ENCODE assay signal across 9 mouse cellular contexts in the genomic region with DNA sequence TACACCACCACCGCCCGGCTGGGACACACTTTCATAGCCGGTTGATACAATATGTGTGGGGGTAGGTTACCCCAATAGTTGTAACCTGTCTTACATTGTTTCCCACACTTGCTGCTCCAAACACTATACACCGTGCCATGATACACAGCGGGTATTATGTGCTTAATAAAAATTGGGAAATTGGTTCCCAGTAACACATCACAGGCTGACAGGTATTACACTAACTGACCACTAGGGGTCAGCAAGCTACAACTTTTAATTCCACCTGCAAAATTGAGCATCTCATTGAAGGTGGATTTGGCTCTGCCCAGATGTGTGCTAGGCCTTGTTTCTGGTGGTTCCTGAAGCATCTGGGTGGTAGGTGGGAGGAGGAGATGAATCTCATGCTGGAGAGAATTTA. TPM values are rescaled to one million over a fixed set of nuclear protein-coding genes. Genes with fewer than 3 reads are reported as not detected.
DNase-seq lines count a peak whose midpoint lies in the region; ATAC-seq and TF ChIP-seq lines count a peak whose summit lies in the region.
"Had no signal": no experiment of that assay in that cellular context is flagged by ENCODE, and none has a peak within 500 bp of the region (broad histone marks: within the 10 kb centered on the region; RNA-seq: fewer than 3 reads in every experiment).

No protein-coding gene starts in this region.

- peak; percentile 50 for DNase-seq in heart, adult 8-10 months (ENCODE audit: low spot score)
- no peak for DNase-seq in heart, postnatal 25 days (ENCODE audit: low spot score)
- peak; percentile 72 for DNase-seq in CD4-positive, CD25-positive, alpha-beta regulatory T cell, adult 2 months (ENCODE audit: low read depth, low spot score)
- peak; percentile 9 for DNase-seq in cerebellum, adult 11 months
- peak; percentile 84 for DNase-seq in forebrain, postnatal 0 days
- peak; percentile 39 for DNase-seq in kidney, postnatal 36 days
- DNase-seq in spleen, postnatal 36 days (ENCODE audit: low spot score in 2 of 2) = no peak

- H3K9ac ChIP-seq in forebrain, postnatal 0 days = no peak overlapping the region
- no peak overlapping the region for H3K9ac ChIP-seq in midbrain, embryonic 16.5 days (ENCODE audit: low read depth, low read length)
- H3K9ac ChIP-seq: limb, embryonic 12.5 days had no signal

- no peaks in the 10 kb centered on the region for H3K27me3 ChIP-seq in forebrain, postnatal 0 days (ENCODE audit: insufficient read depth, low read length)
- H3K27me3 ChIP-seq in midbrain, embryonic 16.5 days (ENCODE audit: control insufficient read depth, insufficient read depth, low read depth, low read length) = no peaks in the 10 kb centered on the region
- H3K27me3 ChIP-seq: limb, embryonic 12.5 days had no signal

- H3K36me3 ChIP-seq in forebrain, postnatal 0 days (ENCODE audit: insufficient read depth) = no peaks in the 10 kb centered on the region
- no peaks in the 10 kb centered on the region for H3K36me3 ChIP-seq in midbrain, embryonic 16.5 days (ENCODE audit: control insufficient read depth, insufficient read depth, low read length)
- H3K36me3 ChIP-seq: limb, embryonic 12.5 days had no signal

- intact Hi-C loops in heart, postnatal 25 days (cut with DNase I) = loop anchor here (1.0 to 5.0 kb wide), 4 partner anchors 144 to 547 kb away; no protein-coding TSS in a partner anchor

- H3K4me1 ChIP-seq in forebrain, postnatal 0 days (ENCODE audit: insufficient read depth) = no peaks in the 10 kb centered on the region
- H3K4me1 ChIP-seq in midbrain, embryonic 16.5 days (ENCODE audit: control insufficient read depth, insufficient read depth, low read length) = no peaks in the 10 kb centered on the region

- H3K9me3 ChIP-seq in forebrain, postnatal 0 days (ENCODE audit: low read length) = no peaks in the 10 kb centered on the region
- no peaks in the 10 kb centered on the region for H3K9me3 ChIP-seq in midbrain, embryonic 16.5 days (replicated peaks; ENCODE audit: control insufficient read depth, low read length, poor library complexity, severe bottlenecking)
- H3K9me3 ChIP-seq: limb, embryonic 12.5 days had no signal

- 59% methylated on average over 5 of the region's 5 CpGs for WGBS in forebrain, postnatal 0 days
- WGBS in midbrain, embryonic 16.5 days = 65% methylated on average over 5 of the region's 5 CpGs

- ATAC-seq in forebrain, postnatal 0 days = peak; percentile 66; the same call in 1 of the 2 replicates
- ATAC-seq in midbrain, embryonic 16.5 days = peak; percentile 62

- peak; percentile 97 for TF ChIP-seq CTCF in forebrain, postnatal 0 days (IDR thresholded peaks at IDR 0.05; ENCODE audit: low read depth)

- H3K4me2 ChIP-seq in forebrain, postnatal 0 days (ENCODE audit: low read depth) = no peak overlapping the region
- no peak overlapping the region for H3K4me2 ChIP-seq in midbrain, embryonic 16.5 days (ENCODE audit: low read length)
- H3K4me2 ChIP-seq: limb, embryonic 12.5 days had no signal

- no peak overlapping the region for H3K27ac ChIP-seq in forebrain, postnatal 0 days (ENCODE audit: low read depth, low read length)
- no peak overlapping the region for H3K27ac ChIP-seq in midbrain, embryonic 16.5 days (ENCODE audit: low read length)
- H3K27ac ChIP-seq: limb, embryonic 12.5 days had no signal

- no peak overlapping the region for H3K4me3 ChIP-seq in forebrain, postnatal 0 days (ENCODE audit: low read depth, low read length)
- H3K4me3 ChIP-seq in midbrain, embryonic 16.5 days (ENCODE audit: low read depth, low read length) = no peak overlapping the region
- H3K4me3 ChIP-seq: limb, embryonic 12.5 days had no signal

RNA-seq across cellular contexts. Expression of gene Tor1aip1, which starts 49.5 kb away (rescaled TPM):
- total RNA-seq in heart, adult 8-10 months (2022) = 10 to 100 TPM; 72.6 to 96.0 (median 85.4) TPM
- total RNA-seq in heart, postnatal 25 days (2021) = 10 to 100 TPM; 73.0 to 76.3 TPM
- 15.4 and 23.1 TPM in 2 replicates for total RNA-seq in forebrain, postnatal 0 days (2014; rRNA removed)
- 19.3 and 20.4 TPM in 2 replicates for polyA plus RNA-seq in forebrain, postnatal 0 days (2015; fragmentation: Nextera tagmentation; extraction: Ambion mirVana)
- 14.2 and 17.3 TPM in 2 replicates for polyA plus RNA-seq in midbrain, embryonic 16.5 days (2015; fragmentation: Nextera tagmentation; extraction: Ambion mirVana)

RNA-seq across cellular contexts. Expression of gene Tor1aip2, which starts 50.6 kb away (rescaled TPM):
- total RNA-seq in heart, adult 8-10 months (2022) = 10 to 100 TPM; 40.1 to 47.9 (median 42.6) TPM
- total RNA-seq in heart, postnatal 25 days (2021) = 10 to 100 TPM; 40.3 to 54.7 TPM
- 56.0 and 60.8 TPM in 2 replicates for total RNA-seq in forebrain, postnatal 0 days (2014; rRNA removed)
- polyA plus RNA-seq in forebrain, postnatal 0 days (2015; fragmentation: Nextera tagmentation; extraction: Ambion mirVana) = 43.3 and 50.3 TPM in 2 replicates
- polyA plus RNA-seq in midbrain, embryonic 16.5 days (2015; fragmentation: Nextera tagmentation; extraction: Ambion mirVana) = 58.1 and 60.9 TPM in 2 replicates

Comparison
In these comparisons a context has a peak if more than half of its experiments do, and no peak if none do; other contexts are left out.
1. DNase-seq: peak in heart, adult 8-10 months (single experiment), CD4-positive, CD25-positive, alpha-beta regulatory T cell, adult 2 months (single experiment), cerebellum, adult 11 months (single experiment), forebrain, postnatal 0 days (single experiment) and kidney, postnatal 36 days (2 of 2); none in heart, postnatal 25 days (single experiment) and spleen, postnatal 36 days (0 of 2).